8 mouse cellular contexts compared by ENCODE assay signal in genomic region chr4:139130701-139131549, GRCm38 (mm10). TPM values are rescaled to one million over a fixed set of nuclear protein-coding genes. Genes with fewer than 3 reads are reported as not detected.
A peak's percentile ranks its signal among the peaks of the same experiment; 100 is the strongest.
DNase-seq lines count a peak whose midpoint lies in the region; ATAC-seq and TF ChIP-seq lines count a peak whose summit lies in the region.

Gene Minos1, minus strand, starts transcription at chr4:139131113.

- no peak for TF ChIP-seq CTCF in cortical plate, adult 2 months (IDR thresholded peaks at IDR 0.05; ENCODE audit: extremely low read depth, insufficient read depth, low read length)

- peak; percentile 96 for ATAC-seq in activated CD4-positive, CD25-positive, alpha-beta regulatory T cell, adult 4 months

- TF ChIP-seq POLR2A in cortical plate, adult 2 months (IDR thresholded peaks at IDR 0.05; ENCODE audit: extremely low read depth, insufficient read depth, low read length), result peak; percentile 75; the same call in 1 of the 2 replicates

- peak within 1 kb of the TSS; percentile 61 for H3K4me3 ChIP-seq in cortical plate, adult 2 months (ENCODE audit: insufficient read depth, low read length)
- H3K4me3 ChIP-seq in megakaryocyte, embryonic 14.5 days (replicated peaks), result peak within 1 kb of the TSS; percentile 99

- peaks cover 9% of the 10 kb centered on the region for H3K9me3 ChIP-seq in megakaryocyte, embryonic 14.5 days

- peak within 1 kb of the TSS; percentile 91 for H3K27ac ChIP-seq in cortical plate, adult 2 months (ENCODE audit: insufficient read depth, low read length)

- H3K27me3 ChIP-seq in megakaryocyte, embryonic 14.5 days (replicated peaks), result no peaks in the 10 kb centered on the region

- peaks cover 5% of the 10 kb centered on the region for H3K4me1 ChIP-seq in cortical plate, adult 2 months (ENCODE audit: control insufficient read depth, insufficient read depth, low read length)
- H3K4me1 ChIP-seq in megakaryocyte, embryonic 14.5 days, result peaks cover 48% of the 10 kb centered on the region

- H3K36me3 ChIP-seq in megakaryocyte, embryonic 14.5 days (replicated peaks; ENCODE audit: low read length), result peaks cover 16% of the 10 kb centered on the region

- DNase-seq in gastrocnemius, adult 8-10 months (ENCODE audit: low spot score in 2 of 2), result peak; percentile 97 to 98
- peak; percentile 90 for DNase-seq in hindlimb bud, embryonic 11.5 days (ENCODE audit: extremely low spot score, low read depth, low spot score)
- DNase-seq in left cerebral cortex, adult 8-10 months (ENCODE audit: low spot score in 2 of 2), result peak; percentile 95 to 97
- DNase-seq in right cerebral cortex, postnatal 10 days (ENCODE audit: low spot score in 2 of 2), result peak; percentile 99
- peak; percentile 98 for DNase-seq in urinary bladder, postnatal 25 days (ENCODE audit: low spot score)

RNA-seq across cellular contexts. Expression of gene Minos1, which starts in this region (rescaled TPM):
- 100 to 1,000 TPM; 358 to 400 TPM for polyA plus RNA-seq in activated CD4-positive, CD25-positive, alpha-beta regulatory T cell, adult 4 months (2017; shearing (Covaris generic))
- 180 and 195 TPM in 2 replicates for polyA plus RNA-seq in cortical plate, adult 2 months (2012; rRNA removed)
- 100 to 1,000 TPM; 289 to 395 (median 341) TPM for total RNA-seq in gastrocnemius, adult 8-10 months (2022)
- total RNA-seq in left cerebral cortex, adult 8-10 months (2022), result 100 to 1,000 TPM; 182 to 221 (median 192) TPM
- polyA plus RNA-seq in megakaryocyte, embryonic 14.5 days (2012; ENCODE audit: insufficient read depth, low replicate concordance), result 1.3 and 27.4 TPM in 2 replicates

Comparison
In these comparisons a context has a peak if more than half of its experiments do, and no peak if none do; other contexts are left out.
1. Peak in every context shown above with its lines: DNase-seq, ATAC-seq, H3K4me3 ChIP-seq and H3K27ac ChIP-seq.